Mouse (Mus musculus) neural tube, embryonic 15.5 days (tissue): ENCODE results near the gene Scarb2. TPM values are rescaled to one million over a fixed set of nuclear protein-coding genes. Genes with fewer than 3 reads are reported as not detected.
"Not testable (repeated sequence)": the region's sequence is repeated elsewhere in the genome, so short reads cannot be mapped to it uniquely, and the experiment has no call there.

Experiments
- ATAC-seq: fragments of 200-750 bp; cut with Nextera tagmentation; 2 replicates; pipeline ENCODE4 v1.8.0; 2017; ENCODE audit warnings: mild to moderate bottlenecking, moderate TSS enrichment, moderate library complexity; ENCODE audit not compliant: low FRiP score
- H3K27ac ChIP-seq: fragments of 300-500 bp; sonication (generic); replicated peaks from 2 replicates; pipeline ENCODE4 v1.5.1; 2015; ENCODE audit warnings: mild to moderate bottlenecking, inconsistent platforms
- H3K27me3 ChIP-seq: fragments of 300-500 bp; sonication (generic); replicated peaks from 2 replicates; pipeline ENCODE4 v1.6.1; 2015; ENCODE audit warnings: inconsistent platforms
- H3K36me3 ChIP-seq: fragments of 300-500 bp; sonication (generic); 2 replicates; pipeline ENCODE4 v1.6.1; 2015; ENCODE audit warnings: inconsistent platforms
- H3K4me1 ChIP-seq: fragments of 300-500 bp; sonication (generic); 2 replicates; pipeline ENCODE4 v1.6.1; 2015; ENCODE audit warnings: inconsistent platforms
- H3K4me2 ChIP-seq: fragments of 300-500 bp; sonication (generic); 2 replicates; pipeline ENCODE4 v1.6.1; 2015; ENCODE audit warnings: inconsistent platforms, mild to moderate bottlenecking, moderate library complexity
- H3K4me3 ChIP-seq: fragments of 300-500 bp; sonication (generic); replicated peaks from 2 replicates; pipeline ENCODE4 v1.5.1; 2015; ENCODE audit warnings: mild to moderate bottlenecking, inconsistent platforms
- H3K9ac ChIP-seq: fragments of 300-500 bp; sonication (generic); replicated peaks from 2 replicates; pipeline ENCODE4 v1.6.1; 2015; ENCODE audit warnings: mild to moderate bottlenecking, inconsistent platforms
- H3K9me3 ChIP-seq: fragments of 300-500 bp; sonication (generic); replicated peaks from 2 replicates; pipeline ENCODE4 v1.6.1; 2016; ENCODE audit warnings: inconsistent platforms
- WGBS: fragments of 180-500 bp; shearing (Covaris S2); methylation state at CpG from one replicate; pipeline ENCODE4 v1.1.7; 2015; ENCODE audit warnings: mixed read lengths; 5-methylcytosine and 5-hydroxymethylcytosine counted together
- polyA plus RNA-seq: library from polyadenylated mRNA; unstranded; fragments of >200 nt; fragmentation: Nextera tagmentation; extraction: Ambion mirVana; gene quantifications from 2 replicates; pipeline ENCODE4 v1.2.1, GENCODE M21; 2015

The Scarb2 gene
- 21.2 and 21.3 TPM in 2 replicates for polyA plus RNA-seq

DNA sequence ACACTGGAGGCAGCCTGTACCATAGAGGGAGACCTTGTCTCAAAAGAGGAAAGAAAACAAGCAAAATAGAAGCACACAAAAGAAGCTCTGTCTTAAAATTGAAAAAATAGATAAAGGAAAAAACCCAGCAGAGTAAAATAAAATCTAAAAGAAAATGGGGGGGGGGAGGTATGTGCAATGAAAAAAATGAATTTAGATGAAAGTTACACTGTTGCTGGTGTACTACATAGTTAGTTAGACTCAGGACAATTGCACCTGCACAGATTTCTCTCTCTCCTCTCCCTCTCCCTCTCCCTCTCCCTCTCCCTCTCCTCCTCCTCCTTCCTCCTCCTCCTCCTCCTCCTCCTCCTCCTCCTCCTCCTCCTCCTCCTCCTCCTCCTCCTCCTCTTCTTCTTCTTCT lies at the start of gene Scarb2:
Gene Scarb2 (minus strand): TSS at position 101 of the 400 bp plus-strand sequence.
- Histone ChIP-seq H3K9ac (peak within 1 kb of the TSS; percentile 97), H3K27me3 (no peaks in the 10 kb centered on the region), H3K4me2 (peak within 1 kb of the TSS; percentile 67), H3K36me3 (no peaks in the 10 kb centered on the region), H3K4me3 (peak within 1 kb of the TSS; percentile 79), H3K4me1 (peaks cover 29% of the 10 kb centered on the region), H3K27ac (peak within 1 kb of the TSS; percentile 96), H3K9me3 (no peaks in the 10 kb centered on the region)
- no peak for ATAC-seq

DNA sequence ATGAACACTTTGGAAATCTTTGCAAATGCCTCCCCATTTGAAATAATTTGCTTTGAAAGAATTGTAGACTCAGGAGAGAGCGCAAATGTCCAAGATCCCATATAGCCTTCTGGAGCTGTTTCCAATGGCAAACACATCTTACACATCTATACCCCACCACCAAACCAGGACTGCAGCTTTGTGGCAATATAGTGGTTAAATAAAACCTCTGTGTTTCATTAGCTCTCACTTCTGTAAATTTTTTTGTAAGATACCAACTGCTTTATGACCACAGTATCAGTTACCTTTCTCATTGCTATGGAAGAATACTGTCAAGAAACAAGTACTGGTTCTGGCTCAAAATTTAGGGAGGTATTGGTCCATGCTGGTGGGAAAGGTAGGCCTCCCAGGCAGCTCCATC lies 49.3 kb upstream of the Scarb2 start:
- no peak overlapping the region for H3K4me2 ChIP-seq
- no peaks in the 10 kb centered on the region for H3K9me3 ChIP-seq
- no peaks in the 10 kb centered on the region for H3K27me3 ChIP-seq
- no peak overlapping the region for H3K27ac ChIP-seq
- H3K36me3 ChIP-seq, result no peaks in the 10 kb centered on the region
- H3K9ac ChIP-seq, result no peak overlapping the region
- WGBS, result 98% methylated on average over 1 of the region's 1 CpGs
- H3K4me3 ChIP-seq, result no peak overlapping the region
- H3K4me1 ChIP-seq, result no peaks in the 10 kb centered on the region
- no peak for ATAC-seq

DNA sequence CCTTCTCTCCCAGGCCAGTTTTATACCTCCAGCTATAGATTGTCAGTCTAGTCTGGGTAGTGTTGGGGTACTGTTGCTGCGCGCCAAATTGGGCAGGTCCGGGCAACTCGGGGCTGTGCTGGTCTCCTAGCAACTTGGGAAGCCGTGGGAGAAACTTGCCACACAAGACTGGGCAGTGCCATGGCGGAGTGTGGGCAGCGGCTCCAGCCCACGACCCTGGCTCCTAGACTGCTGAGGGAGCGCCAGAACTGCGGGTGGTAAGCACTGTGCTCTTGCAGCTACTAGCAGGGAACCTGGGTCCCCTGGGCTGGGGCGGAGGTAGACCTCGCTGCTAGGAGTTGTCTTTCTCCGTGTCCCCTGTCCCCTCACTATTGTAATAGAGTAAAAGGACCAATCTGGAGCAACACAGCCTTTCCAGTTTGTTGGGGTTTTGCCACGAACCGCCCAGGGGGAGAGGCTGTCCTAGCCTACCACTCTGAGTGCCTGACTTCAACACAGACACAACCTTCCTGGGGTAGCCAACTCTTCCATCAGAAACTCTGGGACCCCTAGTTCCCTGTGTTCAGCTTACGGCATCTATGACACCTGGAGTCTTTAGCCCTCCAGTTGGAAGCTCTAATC lies 48.4 kb upstream of the Scarb2 start, which contains the start of gene Fam47e:
Gene Fam47e (plus strand): TSS at position 179 of the 621 bp plus-strand sequence.
- ATAC-seq, result peak; percentile 85
- no peaks in the 10 kb centered on the region for H3K9me3 ChIP-seq
- no peak within 1 kb of the TSS for H3K4me3 ChIP-seq
- H3K4me2 ChIP-seq, result no peak within 1 kb of the TSS
- no peaks in the 10 kb centered on the region for H3K36me3 ChIP-seq
- 71% methylated on average over 16 of the region's 16 CpGs for WGBS
- H3K9ac ChIP-seq, result no peak within 1 kb of the TSS
- H3K4me1 ChIP-seq, result no peaks in the 10 kb centered on the region
- H3K27ac ChIP-seq, result 0 out of 2 replicates have a peak within 1 kb of the TSS, but pooled peaks have one; percentile 18
- H3K27me3 ChIP-seq, result no peaks in the 10 kb centered on the region

DNA sequence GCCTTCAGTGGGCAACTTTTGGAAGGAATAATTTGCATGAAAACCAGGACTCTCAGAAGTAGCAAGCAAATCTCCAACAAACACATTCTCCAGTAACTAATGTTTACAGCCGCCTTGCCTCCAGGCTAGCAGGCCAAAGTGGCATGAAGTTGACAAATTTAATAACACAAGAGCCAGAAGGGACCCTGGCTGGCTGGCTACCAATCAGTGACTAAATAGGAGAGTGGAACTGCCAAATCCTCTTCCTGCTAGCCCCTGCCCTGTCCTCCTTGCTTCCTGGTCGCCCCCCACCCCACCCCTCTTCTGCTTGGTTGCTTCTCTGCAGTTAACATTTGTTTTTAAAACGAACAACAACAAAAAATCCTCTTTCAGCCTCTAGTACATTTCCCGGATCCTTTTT lies 47.8 kb upstream of the Scarb2 start:
- H3K9me3 ChIP-seq, result no peaks in the 10 kb centered on the region
- no peak overlapping the region for H3K27ac ChIP-seq
- no peak overlapping the region for H3K4me2 ChIP-seq
- H3K4me3 ChIP-seq, result no peak overlapping the region
- no peak for ATAC-seq
- 81% methylated on average over 4 of the region's 4 CpGs for WGBS
- H3K9ac ChIP-seq, result no peak overlapping the region
- H3K27me3 ChIP-seq, result no peaks in the 10 kb centered on the region
- no peaks in the 10 kb centered on the region for H3K36me3 ChIP-seq
- no peaks in the 10 kb centered on the region for H3K4me1 ChIP-seq

DNA sequence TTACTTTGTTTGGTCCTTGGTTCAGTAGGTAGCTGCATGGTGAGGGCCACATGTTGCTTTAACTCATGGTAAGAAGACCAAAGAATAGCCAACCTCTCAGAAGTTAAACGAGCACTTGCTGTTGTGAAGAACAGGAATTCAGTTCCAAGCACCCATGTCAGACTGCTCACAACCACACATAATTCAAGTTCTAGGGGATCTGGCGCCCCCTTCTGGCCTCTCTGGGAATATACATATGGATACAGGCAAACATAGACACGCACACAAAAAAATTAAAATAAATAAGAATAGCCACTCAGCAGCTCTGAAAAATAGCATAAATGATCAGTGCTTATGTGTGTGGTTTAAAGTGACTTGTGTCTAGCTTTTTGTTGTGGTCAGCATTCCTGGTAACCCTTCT lies 47.3 kb upstream of the Scarb2 start:
- no peaks in the 10 kb centered on the region for H3K4me1 ChIP-seq

GRCm38 (mm10) chr5:92552611-92553010 lies 46.0 kb upstream of the Scarb2 start:
- Histone ChIP-seq H3K4me1 (no peaks in the 10 kb centered on the region), H3K27me3 (no peaks in the 10 kb centered on the region), H3K9ac (no peak overlapping the region), H3K27ac (no peak overlapping the region), H3K4me2 (no peak overlapping the region), H3K4me3 (no peak overlapping the region), H3K36me3 (no peaks in the 10 kb centered on the region), H3K9me3 (no peaks in the 10 kb centered on the region)
- WGBS, result 93% methylated on average over 2 of the region's 2 CpGs
- no peak for ATAC-seq

More for the DNA sequence above, 47.3 kb upstream of the Scarb2 start:
- no peak overlapping the region for H3K27ac ChIP-seq
- no peak overlapping the region for H3K4me2 ChIP-seq
- ATAC-seq, result no peak
- H3K9ac ChIP-seq, result no peak overlapping the region
- no peaks in the 10 kb centered on the region for H3K36me3 ChIP-seq
- H3K4me3 ChIP-seq, result no peak overlapping the region
- 73% methylated on average over 3 of the region's 3 CpGs for WGBS
- H3K27me3 ChIP-seq, result no peaks in the 10 kb centered on the region
- no peaks in the 10 kb centered on the region for H3K9me3 ChIP-seq

- no peaks in the 10 kb centered on the region for H3K36me3 ChIP-seq
- H3K27me3 ChIP-seq, result no peaks in the 10 kb centered on the region
- peak; percentile 65; the same call in 1 of the 2 replicates for ATAC-seq
- no peaks in the 10 kb centered on the region for H3K9me3 ChIP-seq
- H3K9ac ChIP-seq, result no peak overlapping the region
- H3K4me1 ChIP-seq, result no peaks in the 10 kb centered on the region
- H3K27ac ChIP-seq, result no peak overlapping the region
- WGBS, result 70% methylated on average over 4 of the region's 4 CpGs
- H3K4me2 ChIP-seq, result no peak overlapping the region
- H3K4me3 ChIP-seq, result no peak overlapping the region
Observed at GRCm38 (mm10) chr5:92539698-92540097, 33.1 kb upstream of the Scarb2 start.

DNA sequence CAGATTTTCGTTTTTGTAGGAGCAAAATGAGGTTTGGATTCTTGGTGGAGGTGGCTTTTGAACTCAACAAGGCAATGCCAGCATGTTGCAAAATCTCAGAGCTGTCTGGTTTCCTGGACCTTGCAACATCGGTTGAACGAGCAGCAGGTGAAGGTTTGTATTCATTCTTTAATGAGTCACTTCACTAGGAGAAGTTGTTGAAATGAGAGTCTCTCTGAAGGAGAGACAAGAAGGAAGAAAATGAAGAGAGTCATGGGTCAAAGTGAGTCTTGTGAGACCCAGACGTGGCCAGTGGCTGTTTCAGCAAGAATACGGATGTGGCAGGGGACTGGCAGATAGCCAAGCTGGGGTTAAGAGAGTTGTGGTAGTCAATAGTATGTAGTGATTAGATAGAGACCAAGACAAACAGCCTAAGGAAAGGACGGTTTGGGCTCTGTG lies 18.2 kb upstream of the Scarb2 start:
- Histone ChIP-seq H3K9ac (no peak overlapping the region), H3K27me3 (no peaks in the 10 kb centered on the region), H3K9me3 (no peaks in the 10 kb centered on the region), H3K4me1 (no peaks in the 10 kb centered on the region), H3K4me2 (no peak overlapping the region), H3K4me3 (no peak overlapping the region), H3K27ac (no peak overlapping the region), H3K36me3 (no peaks in the 10 kb centered on the region)
- 77% methylated on average over 6 of the region's 6 CpGs for WGBS
- no peak for ATAC-seq

DNA sequence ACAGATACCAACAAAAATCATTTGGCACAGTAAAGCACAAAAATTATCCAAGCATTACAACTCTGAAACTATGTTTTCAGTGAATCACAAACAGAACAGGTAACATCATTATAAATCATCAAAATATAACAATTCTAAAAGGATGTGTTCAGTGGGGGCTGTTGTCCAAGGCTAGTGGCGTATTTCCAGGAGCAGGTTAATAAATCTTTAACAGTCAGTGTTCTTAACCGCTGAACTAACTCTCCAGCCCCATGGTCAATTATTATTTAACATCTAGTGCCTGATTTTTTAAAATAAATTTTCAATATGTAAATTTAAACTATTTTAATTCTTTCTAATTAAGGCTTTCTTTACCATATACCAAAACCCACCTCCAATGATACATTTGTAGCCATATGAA lies 14.5 kb upstream of the Scarb2 start:
- not testable (repeated sequence) for H3K9me3 ChIP-seq, H3K4me1 ChIP-seq, H3K27me3 ChIP-seq, H3K4me2 ChIP-seq, ATAC-seq, H3K27ac ChIP-seq, H3K9ac ChIP-seq, H3K4me3 ChIP-seq, H3K36me3 ChIP-seq
- 83% methylated on average over 2 of the region's 2 CpGs for WGBS

- H3K9me3 ChIP-seq, result no peaks in the 10 kb centered on the region
- no peak overlapping the region for H3K27ac ChIP-seq
- no peaks in the 10 kb centered on the region for H3K36me3 ChIP-seq
- ATAC-seq, result no peak
- H3K4me1 ChIP-seq, result no peaks in the 10 kb centered on the region
- H3K27me3 ChIP-seq, result no peaks in the 10 kb centered on the region
- 92% methylated on average over 5 of the region's 5 CpGs for WGBS
- H3K4me2 ChIP-seq, result no peak overlapping the region
- no peak overlapping the region for H3K4me3 ChIP-seq
- no peak overlapping the region for H3K9ac ChIP-seq
Observed at GRCm38 (mm10) chr5:92512066-92512465, 5.4 kb upstream of the Scarb2 start.

DNA sequence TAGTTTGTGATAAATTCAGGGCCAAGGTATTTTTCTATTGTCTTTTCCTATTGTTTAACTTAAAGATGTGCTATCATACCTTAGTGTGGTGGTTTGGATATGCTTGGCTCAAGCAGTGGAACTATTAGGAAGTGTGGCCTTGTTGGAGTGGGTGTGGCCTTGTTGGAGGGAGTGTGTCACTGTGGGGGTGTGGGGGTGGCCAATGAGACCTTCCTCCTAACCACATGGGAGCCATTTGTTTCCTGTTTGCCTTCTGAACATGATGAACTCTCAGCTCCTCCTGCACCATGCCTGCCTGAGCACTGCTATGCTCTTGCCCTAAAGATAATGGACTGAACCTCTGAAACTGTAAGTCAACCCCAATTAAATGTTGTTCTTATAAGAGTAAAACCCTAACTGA lies 4.6 kb upstream of the Scarb2 start:
- no peak overlapping the region for H3K27ac ChIP-seq
- no peak overlapping the region for H3K9ac ChIP-seq
- no peaks in the 10 kb centered on the region for H3K36me3 ChIP-seq
- no peaks in the 10 kb centered on the region for H3K9me3 ChIP-seq
- H3K4me1 ChIP-seq, result peaks cover 3% of the 10 kb centered on the region
- no peak overlapping the region for H3K4me2 ChIP-seq
- H3K27me3 ChIP-seq, result no peaks in the 10 kb centered on the region
- H3K4me3 ChIP-seq, result no peak overlapping the region
- ATAC-seq, result no peak

DNA sequence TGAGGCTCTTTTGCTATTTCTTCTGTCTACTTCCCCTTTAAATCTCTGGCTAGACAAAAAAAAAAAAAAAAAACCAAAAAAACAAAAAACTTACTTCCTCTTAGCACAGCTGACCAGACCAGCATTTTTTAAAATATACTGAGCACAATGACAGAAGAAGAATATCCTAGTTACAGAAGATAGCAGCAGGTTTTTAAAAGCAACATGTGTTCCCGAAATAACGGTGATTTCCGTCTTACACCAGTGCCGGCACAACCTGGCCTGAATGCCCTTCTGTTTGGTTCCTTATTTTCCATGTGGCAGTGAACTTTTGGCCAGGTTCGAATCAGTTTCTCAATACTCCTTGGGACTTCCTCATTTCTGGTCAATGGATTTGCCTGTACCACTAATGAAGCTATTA lies 2.2 kb upstream of the Scarb2 start:
- 92% methylated on average over 5 of the region's 5 CpGs for WGBS

More for the DNA sequence above, 2.2 kb upstream of the Scarb2 start:
- H3K36me3 ChIP-seq, result no peaks in the 10 kb centered on the region
- H3K9ac ChIP-seq, result no peak overlapping the region
- no peaks in the 10 kb centered on the region for H3K9me3 ChIP-seq
- no peaks in the 10 kb centered on the region for H3K27me3 ChIP-seq
- no peak overlapping the region for H3K4me2 ChIP-seq
- H3K27ac ChIP-seq, result no peak overlapping the region
- no peak for ATAC-seq
- H3K4me3 ChIP-seq, result no peak overlapping the region
- H3K4me1 ChIP-seq, result peaks cover 14% of the 10 kb centered on the region
